Mouse (Mus musculus) gastrocnemius, adult 2 months (tissue): ENCODE data around the gene Etfdh. TPM values are rescaled to one million over a fixed set of nuclear protein-coding genes. Genes with fewer than 3 reads are reported as not detected.
A peak's percentile ranks its signal among the peaks of the same experiment; 100 is the strongest.

Source experiments
- DNase-seq: peaks from one replicate; pipeline ENCODE4 v3.0.0; 2022
- H3K27ac ChIP-seq: fragments of 200-600 bp; 2 replicates; pipeline ENCODE4 v1.8.1; 2022; ENCODE audit warnings: mild to moderate bottlenecking
- H3K4me3 ChIP-seq: fragments of 200-600 bp; 2 replicates; pipeline ENCODE4 v1.8.1; 2022; ENCODE audit warnings: mild to moderate bottlenecking, moderate library complexity
- CTCF ChIP-seq: fragments of 200-600 bp; IDR thresholded peaks from 2 replicates; pipeline ENCODE4 v1.8.1; 2022; ENCODE audit warnings: antibody characterized with exemption, mild to moderate bottlenecking, moderate library complexity
- intact Hi-C: fragments of 180-260 bp; cut with DNase I; formaldehyde crosslinking; loops from one replicate; pipeline ENCODE4 v1.15.1; 2025
- total RNA-seq, 2 experiments: library from RNA; stranded (reverse); gene quantifications; 2 replicates each; pipeline ENCODE4 v1.2.3; 2021

Etfdh gene
- total RNA-seq, 2 experiments from 2014 or later, result 91.6 to 159 TPM

- TF ChIP-seq CTCF, result no peak
- Histone ChIP-seq H3K27ac (peak overlapping the region; percentile 66), H3K4me3 (no peak overlapping the region)
- intact Hi-C loops, result no loop called here
- DNase-seq, result no peak
These were observed 69.6 kb downstream of the Etfdh start for GRCm38 (mm10) chr3:79559773-79560045.

- DNase-seq, result peak; percentile 40
- H3K27ac ChIP-seq, result peak overlapping the region; percentile 66
- peak overlapping the region; percentile 26; the same call in 1 of the 2 replicates for H3K4me3 ChIP-seq
- intact Hi-C loops, result no loop called here
- no peak for TF ChIP-seq CTCF
These were observed 70.1 kb downstream of the Etfdh start for GRCm38 (mm10) chr3:79559021-79559772.

GRCm38 (mm10) chr3:79555061-79555460 is 74.2 kb downstream of the Etfdh start:
- TF ChIP-seq CTCF, result no peak
- DNase-seq, result no peak
- H3K4me3 ChIP-seq, result no peak overlapping the region
- intact Hi-C loops, result no loop called here
- no peak overlapping the region for H3K27ac ChIP-seq

Other genes with a start within 250 kb of the Etfdh start
- 1 to 10 TPM; 3.5 to 5.0 TPM for gene Fnip2, start 61.7 kb downstream of the Etfdh start, total RNA-seq
- 10 to 100 TPM; 38.8 to 55.8 TPM for gene Ppid, start 38.2 kb downstream of the Etfdh start, total RNA-seq
- gene 4930579G24Rik, start 421 bp downstream of the Etfdh start, total RNA-seq, result 1 to 10 TPM in 1 of 2 experiments, under 1 TPM in 1; 0.79 to 1.1 TPM
- not detected for gene Rxfp1, start 108.4 kb upstream of the Etfdh start, total RNA-seq
- gene Tmem144, start 223.3 kb upstream of the Etfdh start, total RNA-seq, result 1 to 10 TPM in 1 of 2 experiments, under 1 TPM in 1; 0.74 to 2.7 TPM